Mouse (Mus musculus): Measurements from ENCODE around the gene Gm42417. TPM values are rescaled to one million over a fixed set of nuclear protein-coding genes. Genes with fewer than 3 reads are reported as not detected.
"Not testable (repeated sequence)": the region's sequence is repeated elsewhere in the genome, so short reads cannot be mapped to it uniquely, and the experiment has no call there.

Gm42417 gene
- polyA plus RNA-seq, 1 experiment from 2014 or later = 0.54 TPM

GRCm38 (mm10) chr1:36536783-36537182 lies 2.4 kb downstream of the Gm42417 start, which contains the start of gene Ankrd23:
Ankrd23 (minus strand) TSS chr1:36536883.
- WGBS = 95% methylated on average over 9 of the region's 9 CpGs
- not testable (repeated sequence) for H3K4me3 ChIP-seq; H3K27me3 ChIP-seq (replicated peaks; ENCODE audit: low read depth, poor library complexity, severe bottlenecking); H3K9me3 ChIP-seq; DNase-seq (ENCODE audit: low spot score); H3K27ac ChIP-seq (replicated peaks)
- H3K36me3 ChIP-seq (replicated peaks) = peaks cover 40% of the 10 kb centered on the region
- peaks cover 30% of the 10 kb centered on the region for H3K4me1 ChIP-seq

DNA sequence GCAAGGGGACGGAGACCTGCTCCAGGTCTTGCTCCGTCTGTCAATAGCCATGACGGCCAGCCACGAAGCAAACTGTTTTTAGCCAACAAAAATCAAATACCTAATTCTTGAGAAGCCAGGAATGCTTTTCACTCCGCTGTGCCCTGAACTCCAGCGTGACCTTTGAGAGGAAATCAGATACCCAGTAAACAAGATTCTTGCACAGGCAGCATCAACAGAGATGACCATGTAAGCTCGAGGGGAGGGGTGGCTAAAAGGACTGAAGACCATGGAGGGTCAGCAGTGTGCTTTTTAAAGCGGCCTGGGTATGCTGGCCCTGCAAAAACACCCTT lies 2.9 kb downstream of the Gm42417 start:
- Histone ChIP-seq H3K9me3 (no peaks in the 10 kb centered on the region), H3K27me3 (replicated peaks; ENCODE audit: low read depth, poor library complexity, severe bottlenecking) (no peaks in the 10 kb centered on the region), H3K36me3 (replicated peaks) (peaks cover 40% of the 10 kb centered on the region), H3K4me1 (peaks cover 30% of the 10 kb centered on the region), H3K4me3 (no peak overlapping the region), H3K27ac (replicated peaks) (no peak overlapping the region)
- WGBS = 62% methylated on average over 8 of the region's 8 CpGs
- DNase-seq (ENCODE audit: low spot score) = no peak

DNA sequence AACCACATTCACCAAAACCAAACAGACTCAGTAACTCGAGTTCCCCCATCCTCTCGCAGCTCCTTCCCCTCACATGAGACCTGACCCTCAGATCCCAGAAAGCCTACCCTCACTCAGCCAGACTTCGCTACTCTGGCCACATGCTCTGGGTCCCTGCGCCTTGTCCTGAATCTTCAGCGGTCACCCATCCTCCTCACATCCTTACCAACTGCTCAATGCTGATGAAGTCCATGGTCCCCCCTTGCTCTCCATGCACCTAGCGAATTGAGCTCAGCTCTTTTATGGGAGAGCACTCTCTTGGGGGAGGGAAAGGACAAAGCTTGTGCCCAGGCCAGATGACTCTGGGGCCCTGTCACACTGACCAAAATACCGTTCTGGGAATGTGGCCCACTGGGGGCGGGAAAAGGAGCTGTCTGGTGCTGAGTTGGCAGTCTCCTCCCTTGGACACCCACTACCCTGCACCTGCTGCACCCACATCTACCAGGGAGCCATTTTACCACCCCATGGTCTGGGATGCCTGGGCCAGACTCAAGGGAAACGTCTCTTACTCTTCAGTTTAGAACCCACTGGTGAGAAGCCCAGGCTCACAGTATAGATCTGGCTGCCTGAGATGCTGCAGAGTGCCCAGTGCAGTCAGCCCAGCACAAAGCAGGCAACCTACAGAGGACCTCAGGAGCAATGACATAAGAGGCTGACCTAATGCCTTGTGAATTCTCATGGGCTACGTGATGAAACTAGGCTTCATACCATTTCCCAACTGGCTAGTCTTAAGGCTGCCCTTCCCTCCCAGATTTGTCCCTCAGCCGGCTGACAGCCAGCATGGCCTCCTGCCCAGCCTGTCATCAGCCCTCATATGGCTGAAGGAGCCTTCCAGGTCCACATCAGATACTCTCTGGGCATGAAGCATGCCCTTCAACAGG lies 3.5 kb downstream of the Gm42417 start:
- Histone ChIP-seq H3K27ac (replicated peaks) (no peak overlapping the region), H3K27me3 (replicated peaks; ENCODE audit: low read depth, poor library complexity, severe bottlenecking) (no peaks in the 10 kb centered on the region), H3K9me3 (no peaks in the 10 kb centered on the region), H3K4me3 (no peak overlapping the region), H3K4me1 (peaks cover 30% of the 10 kb centered on the region), H3K36me3 (replicated peaks) (peaks cover 41% of the 10 kb centered on the region)
- no peak for DNase-seq (ENCODE audit: low spot score)
- 86% methylated on average over 11 of the region's 11 CpGs for WGBS

GRCm38 (mm10) chr1:36534595-36535058 lies 4.6 kb downstream of the Gm42417 start:
- DNase-seq (ENCODE audit: low spot score) = no peak
- Histone ChIP-seq H3K4me1 (peaks cover 29% of the 10 kb centered on the region), H3K9me3 (no peaks in the 10 kb centered on the region), H3K36me3 (replicated peaks) (peaks cover 34% of the 10 kb centered on the region), H3K27me3 (replicated peaks; ENCODE audit: low read depth, poor library complexity, severe bottlenecking) (no peaks in the 10 kb centered on the region), H3K27ac (replicated peaks) (no peak overlapping the region), H3K4me3 (no peak overlapping the region)
- WGBS = 81% methylated on average over 6 of the region's 6 CpGs

- peaks cover 27% of the 10 kb centered on the region for H3K36me3 ChIP-seq (replicated peaks)
- no peaks in the 10 kb centered on the region for H3K9me3 ChIP-seq
- H3K27me3 ChIP-seq (replicated peaks; ENCODE audit: low read depth, poor library complexity, severe bottlenecking) = no peaks in the 10 kb centered on the region
- peaks cover 24% of the 10 kb centered on the region for H3K4me1 ChIP-seq
- 80% methylated on average over 6 of the region's 6 CpGs for WGBS
- DNase-seq (ENCODE audit: low spot score) = no peak
- H3K4me3 ChIP-seq = no peak overlapping the region
- H3K27ac ChIP-seq (replicated peaks) = no peak overlapping the region
These were observed 5.7 kb downstream of the Gm42417 start for GRCm38 (mm10) chr1:36533546-36533945.

DNA sequence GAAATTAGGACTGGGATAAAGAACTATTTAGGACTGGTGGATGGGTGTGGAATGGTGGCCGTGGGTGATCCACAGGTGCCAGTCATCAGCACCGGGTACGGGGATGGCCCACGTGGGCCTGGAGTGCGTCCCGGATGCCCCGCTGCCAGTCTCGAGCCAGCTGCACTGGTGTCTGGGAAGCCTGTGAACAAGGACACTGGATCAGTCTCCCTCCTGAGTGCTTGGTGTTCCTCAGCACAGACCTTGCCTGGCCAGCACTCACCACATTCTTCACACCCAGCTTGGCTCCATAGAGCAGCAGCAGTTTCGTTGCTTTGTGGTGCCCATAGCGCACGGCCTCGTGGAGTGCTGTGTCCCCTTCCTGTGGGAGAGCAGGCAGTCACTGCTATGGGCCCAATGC lies 7.8 kb downstream of the Gm42417 start:
- no peak for DNase-seq (ENCODE audit: low spot score)
- H3K4me1 ChIP-seq = peaks cover 22% of the 10 kb centered on the region
- H3K27ac ChIP-seq (replicated peaks) = no peak overlapping the region
- no peaks in the 10 kb centered on the region for H3K27me3 ChIP-seq (replicated peaks; ENCODE audit: low read depth, poor library complexity, severe bottlenecking)
- H3K9me3 ChIP-seq = no peaks in the 10 kb centered on the region
- H3K36me3 ChIP-seq (replicated peaks) = peaks cover 34% of the 10 kb centered on the region
- no peak overlapping the region for H3K4me3 ChIP-seq
- WGBS = 94% methylated on average over 12 of the region's 12 CpGs

- Histone ChIP-seq H3K4me3 (no peak overlapping the region), H3K4me1 (peaks cover 17% of the 10 kb centered on the region), H3K27ac (replicated peaks) (no peak overlapping the region), H3K36me3 (replicated peaks) (peaks cover 39% of the 10 kb centered on the region), H3K9me3 (no peaks in the 10 kb centered on the region), H3K27me3 (replicated peaks; ENCODE audit: low read depth, poor library complexity, severe bottlenecking) (no peaks in the 10 kb centered on the region)
- DNase-seq (ENCODE audit: low spot score) = no peak
- WGBS = 93% methylated on average over 7 of the region's 7 CpGs
These were observed 8.3 kb downstream of the Gm42417 start for GRCm38 (mm10) chr1:36530962-36531361.

GRCm38 (mm10) chr1:36530485-36530884 lies 8.7 kb downstream of the Gm42417 start:
- H3K36me3 ChIP-seq (replicated peaks) = peaks cover 44% of the 10 kb centered on the region
- H3K27me3 ChIP-seq (replicated peaks; ENCODE audit: low read depth, poor library complexity, severe bottlenecking) = no peaks in the 10 kb centered on the region
- DNase-seq (ENCODE audit: low spot score) = no peak
- peaks cover 12% of the 10 kb centered on the region for H3K4me1 ChIP-seq
- no peaks in the 10 kb centered on the region for H3K9me3 ChIP-seq
- H3K4me3 ChIP-seq = no peak overlapping the region
- WGBS = 81% methylated on average over 8 of the region's 8 CpGs
- no peak overlapping the region for H3K27ac ChIP-seq (replicated peaks)

DNA sequence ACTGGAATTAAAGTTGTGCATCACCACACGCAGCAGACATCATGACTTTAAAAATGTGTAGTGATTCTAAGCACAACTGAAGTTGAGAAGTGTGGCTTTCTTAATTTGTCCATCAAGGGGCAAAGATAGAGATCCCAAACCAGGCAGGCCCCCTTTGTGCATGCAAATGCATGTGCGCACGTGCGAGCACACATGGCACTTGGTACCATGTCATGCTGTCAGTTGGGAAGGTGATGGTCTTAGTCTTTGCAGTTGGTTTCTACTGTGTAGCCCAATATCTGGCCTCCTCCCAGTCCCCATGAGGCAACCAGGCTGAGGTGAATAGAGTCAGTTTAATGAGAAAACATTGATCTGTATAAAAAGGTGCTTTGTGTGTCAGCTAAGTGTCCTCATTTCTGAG lies 9.4 kb downstream of the Gm42417 start:
- Histone ChIP-seq H3K9me3 (no peaks in the 10 kb centered on the region), H3K4me1 (peaks cover 12% of the 10 kb centered on the region), H3K27me3 (replicated peaks; ENCODE audit: low read depth, poor library complexity, severe bottlenecking) (no peaks in the 10 kb centered on the region), H3K4me3 (no peak overlapping the region), H3K27ac (replicated peaks) (no peak overlapping the region), H3K36me3 (replicated peaks) (peaks cover 50% of the 10 kb centered on the region)
- no peak for DNase-seq (ENCODE audit: low spot score)
- WGBS = 92% methylated on average over 4 of the region's 4 CpGs

DNA sequence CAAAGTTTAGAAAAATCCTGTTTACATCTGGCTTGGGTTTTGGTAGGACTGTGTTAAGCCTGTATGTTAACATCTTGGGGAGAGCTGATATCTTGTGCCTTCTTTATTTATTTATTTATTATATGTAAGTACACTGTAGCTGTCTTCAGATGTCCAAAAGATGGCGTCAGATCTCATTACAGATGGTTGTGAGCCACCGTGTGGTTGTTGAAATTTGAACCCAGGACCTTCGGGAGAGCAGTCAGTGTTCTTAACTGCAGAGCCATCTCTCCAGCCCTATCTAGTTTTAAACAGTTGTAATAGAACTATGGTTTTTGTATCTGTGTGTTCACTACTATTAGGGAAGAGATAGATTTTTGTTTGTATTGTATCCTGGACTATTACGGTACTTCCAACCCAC lies 10.0 kb downstream of the Gm42417 start:
- H3K9me3 ChIP-seq = no peaks in the 10 kb centered on the region
- no peak for DNase-seq (ENCODE audit: low spot score)
- peaks cover 56% of the 10 kb centered on the region for H3K36me3 ChIP-seq (replicated peaks)
- no peaks in the 10 kb centered on the region for H3K27me3 ChIP-seq (replicated peaks; ENCODE audit: low read depth, poor library complexity, severe bottlenecking)
- WGBS = 86% methylated on average over 4 of the region's 4 CpGs
- peaks cover 12% of the 10 kb centered on the region for H3K4me1 ChIP-seq
- H3K27ac ChIP-seq (replicated peaks) = no peak overlapping the region
- no peak overlapping the region for H3K4me3 ChIP-seq

DNA sequence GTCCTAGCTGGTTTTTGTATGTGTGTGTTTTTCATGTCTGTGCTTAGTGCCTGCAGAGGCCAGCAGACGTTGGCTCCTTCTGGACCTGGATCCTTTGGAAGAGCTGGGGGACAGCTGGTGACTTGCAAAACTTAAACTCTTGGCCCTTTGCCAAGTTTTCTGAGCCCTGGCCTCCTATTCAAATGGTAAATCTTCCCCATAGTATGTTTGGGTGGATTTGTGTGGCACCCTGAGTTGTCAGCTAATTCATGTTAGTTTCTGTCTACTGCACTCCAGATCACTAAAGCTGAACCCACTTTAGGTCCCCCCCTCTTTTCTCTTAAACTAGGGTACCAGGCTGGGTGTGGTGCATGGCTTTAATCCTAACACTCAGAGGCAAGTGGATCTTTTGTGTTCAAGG lies 10.9 kb downstream of the Gm42417 start:
- WGBS = 72% methylated on average over 1 of the region's 1 CpGs
- Histone ChIP-seq H3K4me1 (0 out of 2 replicates have a peak, but pooled peaks cover 4% of the 10 kb centered on the region), H3K4me3 (no peak overlapping the region), H3K27me3 (replicated peaks; ENCODE audit: low read depth, poor library complexity, severe bottlenecking) (no peaks in the 10 kb centered on the region), H3K27ac (replicated peaks) (no peak overlapping the region), H3K36me3 (replicated peaks) (peaks cover 66% of the 10 kb centered on the region), H3K9me3 (no peaks in the 10 kb centered on the region)
- DNase-seq (ENCODE audit: low spot score) = no peak

- Histone ChIP-seq H3K4me1 (no peaks in the 10 kb centered on the region), H3K27me3 (replicated peaks; ENCODE audit: low read depth, poor library complexity, severe bottlenecking) (no peaks in the 10 kb centered on the region), H3K36me3 (replicated peaks) (peaks cover 78% of the 10 kb centered on the region), H3K4me3 (no peak overlapping the region), H3K9me3 (no peaks in the 10 kb centered on the region), H3K27ac (replicated peaks) (no peak overlapping the region)
- 90% methylated on average over 10 of the region's 10 CpGs for WGBS
- DNase-seq (ENCODE audit: low spot score) = no peak
These were observed 12.3 kb downstream of the Gm42417 start for GRCm38 (mm10) chr1:36526903-36527302.

DNA sequence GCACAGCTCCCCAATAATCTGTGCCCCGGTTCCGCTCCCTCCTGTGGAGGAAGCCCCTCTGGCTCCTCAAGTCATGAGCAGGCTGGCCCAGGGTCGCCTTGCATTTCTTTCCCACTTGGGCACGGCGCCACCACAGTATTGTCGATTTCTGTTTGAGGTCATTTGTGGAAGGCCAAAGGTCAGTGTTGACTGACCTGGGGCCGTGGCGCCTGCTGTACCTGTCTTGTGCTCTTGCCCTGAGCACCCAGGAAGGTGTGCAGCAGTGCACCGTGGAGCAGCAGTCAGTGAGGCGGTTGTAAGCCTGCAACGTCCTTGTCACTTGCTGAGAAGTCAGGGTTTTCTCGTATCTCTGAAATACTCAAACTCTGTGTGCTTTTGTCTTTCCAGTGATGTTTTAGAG lies 13.5 kb downstream of the Gm42417 start:
- Histone ChIP-seq H3K9me3 (no peaks in the 10 kb centered on the region), H3K4me1 (no peaks in the 10 kb centered on the region), H3K36me3 (replicated peaks) (peaks cover 78% of the 10 kb centered on the region), H3K27ac (replicated peaks) (no peak overlapping the region), H3K27me3 (replicated peaks; ENCODE audit: low read depth, poor library complexity, severe bottlenecking) (no peaks in the 10 kb centered on the region), H3K4me3 (no peak overlapping the region)
- 90% methylated on average over 12 of the region's 12 CpGs for WGBS
- no peak for DNase-seq (ENCODE audit: low spot score)

Data from embryonic facial prominence, embryonic 10.5 days (tissue).